Mouse (Mus musculus) G1E (cell line): ENCODE data around the gene Lpo.

Experiments
- CTCF ChIP-seq: IDR thresholded peaks from 2 replicates; pipeline ENCODE4 v1.5.1; 2012; ENCODE audit warnings: low read depth, low read length, inconsistent platforms, mixed read lengths
- GATA1 ChIP-seq: IDR thresholded peaks from 2 replicates; pipeline ENCODE4 v1.6.1; 2012; ENCODE audit warnings: borderline replicate concordance, low read length, inconsistent platforms, mixed read lengths
- GATA2 ChIP-seq: IDR thresholded peaks from 2 replicates; pipeline ENCODE4 v1.6.1; 2012; ENCODE audit warnings: low read depth, low read length, inconsistent platforms, borderline replicate concordance
- POLR2AphosphoS5 ChIP-seq: IDR thresholded peaks from 2 replicates; pipeline ENCODE4 v1.6.1; 2012; ENCODE audit warnings: low read depth, low read length, inconsistent platforms; ENCODE audit not compliant: insufficient replicate concordance
- TAL1 ChIP-seq: conservative IDR thresholded peaks from 2 replicates; pipeline ENCODE4 v1.6.1; 2012; ENCODE audit warnings: low read depth, low read length, inconsistent platforms, mixed read lengths

DNA sequence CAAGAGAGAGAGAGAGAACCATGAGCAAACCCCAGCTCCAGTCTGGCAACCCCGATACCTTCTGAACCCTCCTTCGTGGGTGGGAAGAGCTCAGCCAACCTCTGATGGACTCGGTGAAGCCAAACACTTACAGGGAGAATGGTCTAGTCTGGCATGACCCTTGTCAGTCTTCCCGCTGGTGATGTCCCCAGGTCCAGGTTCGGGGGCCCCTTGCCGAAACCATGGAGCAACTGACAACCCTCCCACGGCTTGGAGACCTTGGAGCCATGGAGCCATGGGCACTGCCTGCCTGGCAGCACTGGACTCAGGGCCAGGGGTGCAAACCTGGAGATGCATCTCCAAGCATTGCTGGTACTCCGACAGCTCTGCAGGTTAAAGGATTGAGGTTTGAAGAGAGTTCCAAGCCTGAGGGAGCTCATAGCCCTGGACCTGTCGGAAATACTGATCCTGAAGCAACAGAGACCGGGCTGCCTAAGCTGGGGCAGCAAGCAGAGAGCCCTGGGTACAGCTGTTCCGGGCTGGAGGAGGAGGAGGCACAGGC, 66.8 kb downstream of the Lpo start:
- TF ChIP-seq POLR2AphosphoS5 (peak; percentile 88; the same call in 1 of the 2 replicates), GATA1 (no peak), CTCF (no peak), TAL1 (no peak), GATA2 (no peak)
